Mouse (Mus musculus): ENCODE results near the gene Ercc1. TPM values are rescaled to one million over a fixed set of nuclear protein-coding genes. Genes with fewer than 3 reads are reported as not detected.
A peak's percentile ranks its signal among the peaks of the same experiment; 100 is the strongest.

Ercc1 gene
- polyA plus RNA-seq, 1 experiment from 2014 or later = 14.0 TPM

- Histone ChIP-seq H3K4me3 (replicated peaks) (peak overlapping the region; percentile 18), H3K27ac (replicated peaks) (no peak overlapping the region), H3K9ac (no peak overlapping the region), H3K4me2 (peak overlapping the region; percentile 49), H3K27me3 (peaks cover 84% of the 10 kb centered on the region), H3K36me3 (replicated peaks) (no peaks in the 10 kb centered on the region), H3K4me1 (replicated peaks) (peaks cover 47% of the 10 kb centered on the region), H3K9me3 (replicated peaks) (no peaks in the 10 kb centered on the region)
- no peak for ATAC-seq (ENCODE audit: insufficient read depth)
- WGBS (ENCODE audit: insufficient replicate concordance) = 1% methylated on average over 47 of the region's 48 CpGs
Observed at GRCm38 (mm10) chr7:19304501-19305412, 39.8 kb upstream of the Ercc1 start.

- H3K27me3 ChIP-seq = peaks cover 85% of the 10 kb centered on the region
- H3K9me3 ChIP-seq (replicated peaks) = no peaks in the 10 kb centered on the region
- no peak overlapping the region for H3K4me3 ChIP-seq (replicated peaks)
- no peak for ATAC-seq (ENCODE audit: insufficient read depth)
- no peak overlapping the region for H3K9ac ChIP-seq
- WGBS (ENCODE audit: insufficient replicate concordance) = 3% methylated on average over 6 of the region's 6 CpGs
- peaks cover 51% of the 10 kb centered on the region for H3K4me1 ChIP-seq (replicated peaks)
- H3K36me3 ChIP-seq (replicated peaks) = no peaks in the 10 kb centered on the region
- H3K4me2 ChIP-seq = no peak overlapping the region
- no peak overlapping the region for H3K27ac ChIP-seq (replicated peaks)
Observed at GRCm38 (mm10) chr7:19305413-19305735, 39.2 kb upstream of the Ercc1 start.

- no peak overlapping the region for H3K9ac ChIP-seq
- peaks cover 52% of the 10 kb centered on the region for H3K4me1 ChIP-seq (replicated peaks)
- peaks cover 92% of the 10 kb centered on the region for H3K27me3 ChIP-seq
- H3K4me2 ChIP-seq = no peak overlapping the region
- 38% methylated on average over 16 of the region's 16 CpGs for WGBS (ENCODE audit: insufficient replicate concordance)
- H3K27ac ChIP-seq (replicated peaks) = no peak overlapping the region
- no peak for ATAC-seq (ENCODE audit: insufficient read depth)
- no peaks in the 10 kb centered on the region for H3K9me3 ChIP-seq (replicated peaks)
- no peaks in the 10 kb centered on the region for H3K36me3 ChIP-seq (replicated peaks)
- no peak overlapping the region for H3K4me3 ChIP-seq (replicated peaks)
Observed at GRCm38 (mm10) chr7:19305796-19306765, 38.5 kb upstream of the Ercc1 start.

- Histone ChIP-seq H3K4me2 (no peak overlapping the region), H3K9me3 (replicated peaks) (no peaks in the 10 kb centered on the region), H3K4me1 (replicated peaks) (peaks cover 43% of the 10 kb centered on the region), H3K9ac (no peak overlapping the region), H3K27me3 (peaks cover 92% of the 10 kb centered on the region), H3K4me3 (replicated peaks) (no peak overlapping the region), H3K27ac (replicated peaks) (no peak overlapping the region), H3K36me3 (replicated peaks) (no peaks in the 10 kb centered on the region)
- WGBS (ENCODE audit: insufficient replicate concordance) = 62% methylated on average over 25 of the region's 25 CpGs
- ATAC-seq (ENCODE audit: insufficient read depth) = no peak
Observed at GRCm38 (mm10) chr7:19306819-19307738, 37.5 kb upstream of the Ercc1 start.

- peak overlapping the region; percentile 37 for H3K9ac ChIP-seq
- H3K4me1 ChIP-seq (replicated peaks) = peaks cover 43% of the 10 kb centered on the region
- H3K36me3 ChIP-seq (replicated peaks) = no peaks in the 10 kb centered on the region
- H3K27me3 ChIP-seq = peaks cover 87% of the 10 kb centered on the region
- H3K4me2 ChIP-seq = peak overlapping the region; percentile 90
- H3K4me3 ChIP-seq (replicated peaks) = peak overlapping the region; percentile 69
- peak; percentile 29 for ATAC-seq (ENCODE audit: insufficient read depth)
- no peaks in the 10 kb centered on the region for H3K9me3 ChIP-seq (replicated peaks)
- 3% methylated on average over 18 of the region's 18 CpGs for WGBS (ENCODE audit: insufficient replicate concordance)
- peak overlapping the region; percentile 51; the same call in 1 of the 2 replicates for H3K27ac ChIP-seq (replicated peaks)
Observed at GRCm38 (mm10) chr7:19307739-19308453, 36.7 kb upstream of the Ercc1 start.

- no peaks in the 10 kb centered on the region for H3K9me3 ChIP-seq (replicated peaks)
- 1% methylated on average over 56 of the region's 58 CpGs for WGBS (ENCODE audit: insufficient replicate concordance)
- H3K9ac ChIP-seq = peak overlapping the region; percentile 47
- peak overlapping the region; percentile 69 for H3K4me3 ChIP-seq (replicated peaks)
- peaks cover 85% of the 10 kb centered on the region for H3K27me3 ChIP-seq
- peaks cover 42% of the 10 kb centered on the region for H3K4me1 ChIP-seq (replicated peaks)
- H3K36me3 ChIP-seq (replicated peaks) = no peaks in the 10 kb centered on the region
- peak overlapping the region; percentile 51; the same call in 1 of the 2 replicates for H3K27ac ChIP-seq (replicated peaks)
- peak overlapping the region; percentile 90 for H3K4me2 ChIP-seq
- ATAC-seq (ENCODE audit: insufficient read depth) = peak; percentile 77
Observed at GRCm38 (mm10) chr7:19308454-19309277, 35.9 kb upstream of the Ercc1 start.

GRCm38 (mm10) chr7:19309278-19309883, 35.2 kb upstream of the Ercc1 start:
- H3K4me1 ChIP-seq (replicated peaks) = peaks cover 35% of the 10 kb centered on the region
- no peak for ATAC-seq (ENCODE audit: insufficient read depth)
- H3K4me3 ChIP-seq (replicated peaks) = peak overlapping the region; percentile 69
- H3K9ac ChIP-seq = peak overlapping the region; percentile 47; the same call in 1 of the 2 replicates
- no peaks in the 10 kb centered on the region for H3K9me3 ChIP-seq (replicated peaks)
- no peak overlapping the region for H3K27ac ChIP-seq (replicated peaks)
- under 1% methylated on average over 48 of the region's 48 CpGs for WGBS (ENCODE audit: insufficient replicate concordance)
- no peaks in the 10 kb centered on the region for H3K36me3 ChIP-seq (replicated peaks)
- H3K27me3 ChIP-seq = peaks cover 85% of the 10 kb centered on the region
- peak overlapping the region; percentile 90 for H3K4me2 ChIP-seq

- Histone ChIP-seq H3K27ac (replicated peaks) (0 out of 2 replicates have a peak within 1 kb of the TSS, but pooled peaks have one; percentile 14), H3K27me3 (peaks cover 85% of the 10 kb centered on the region), H3K4me1 (replicated peaks) (peaks cover 32% of the 10 kb centered on the region)
Observed at GRCm38 (mm10) chr7:19309884-19310641, 34.5 kb upstream of the Ercc1 start, which contains the start of gene Fosb. Fosb (minus strand) TSS chr7:19310051.

More at GRCm38 (mm10) chr7:19309884-19310641, 34.5 kb upstream of the Ercc1 start, which contains the start of gene Fosb:
- Histone ChIP-seq H3K36me3 (replicated peaks) (no peaks in the 10 kb centered on the region), H3K9ac (peak within 1 kb of the TSS; percentile 47), H3K9me3 (replicated peaks) (no peaks in the 10 kb centered on the region), H3K4me2 (peak within 1 kb of the TSS; percentile 90), H3K4me3 (replicated peaks) (peak within 1 kb of the TSS; percentile 69)
- ATAC-seq (ENCODE audit: insufficient read depth) = peak; percentile 77
- WGBS (ENCODE audit: insufficient replicate concordance) = under 1% methylated on average over 49 of the region's 49 CpGs
